Mouse (Mus musculus): Measurements from ENCODE around the gene Gzmn.
"Not testable (repeated sequence)": the region's sequence is repeated elsewhere in the genome, so short reads cannot be mapped to it uniquely, and the experiment has no call there.

- TF ChIP-seq CTCF (IDR thresholded peaks at IDR 0.05; ENCODE audit: low read depth, low read length), result peak; percentile 25; the same call in 1 of the 2 replicates
- TF ChIP-seq GATA1 (IDR thresholded peaks at IDR 0.05; ENCODE audit: borderline replicate concordance, low read length); TAL1 (conservative IDR thresholded peaks at IDR 0.05; ENCODE audit: low read depth, low read length): not testable (repeated sequence)
Observed at GRCm38 (mm10) chr14:56205021-56205420, 30.6 kb upstream of the Gzmn start.

Measured in G1E (cell line).